Mouse (Mus musculus): ENCODE data around the gene Gdpd5. TPM values are rescaled to one million over a fixed set of nuclear protein-coding genes. Genes with fewer than 3 reads are reported as not detected.

The Gdpd5 gene
- polyA plus RNA-seq, 1 experiment from 2014 or later = 24.2 TPM

DNA sequence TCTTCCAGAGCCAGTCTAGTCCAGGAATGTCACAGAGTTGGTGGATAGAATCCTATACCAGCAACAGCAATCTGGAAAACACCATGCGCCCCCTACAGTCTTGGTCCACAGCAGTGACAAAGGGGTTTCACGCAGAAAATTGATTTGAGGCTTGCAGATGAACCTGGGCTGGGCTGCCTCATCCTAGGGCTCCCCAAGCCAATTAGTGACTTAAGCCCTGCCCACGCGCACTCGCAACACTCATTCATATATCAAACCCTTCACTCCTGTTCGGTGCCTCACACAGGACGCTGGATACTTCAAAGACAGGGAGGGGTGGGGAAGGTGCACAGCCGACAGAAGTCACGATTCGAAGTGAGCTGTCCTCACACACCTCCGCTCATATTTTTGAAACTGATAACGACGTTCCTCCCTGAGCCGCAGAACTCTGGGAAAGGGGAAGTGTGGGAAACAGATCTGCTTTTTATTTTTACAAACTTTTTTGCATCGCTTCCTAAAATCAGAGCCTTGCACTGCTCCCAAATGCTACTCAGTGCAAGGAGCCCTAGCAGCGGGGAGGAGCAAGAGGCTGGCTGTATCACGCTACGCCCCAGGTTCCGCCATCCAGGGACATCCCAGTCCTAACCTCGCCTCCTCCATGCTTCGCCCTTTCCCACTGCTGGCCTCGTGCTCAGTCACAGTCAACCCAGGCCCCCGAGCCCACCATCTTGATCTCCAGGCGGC is 562 bp upstream of the Gdpd5 start:
- Histone ChIP-seq H3K4me1 (peaks cover 74% of the 10 kb centered on the region), H3K36me3 (no peaks in the 10 kb centered on the region), H3K4me3 (peak overlapping the region; percentile 74), H3K27ac (peak overlapping the region; percentile 94), H3K27me3 (ENCODE audit: insufficient read depth, poor library complexity, severe bottlenecking) (no peaks in the 10 kb centered on the region), H3K9me3 (no peaks in the 10 kb centered on the region)
- WGBS = 1% methylated on average over 24 of the region's 24 CpGs
- DNase-seq (ENCODE audit: low spot score) = no peak

DNA sequence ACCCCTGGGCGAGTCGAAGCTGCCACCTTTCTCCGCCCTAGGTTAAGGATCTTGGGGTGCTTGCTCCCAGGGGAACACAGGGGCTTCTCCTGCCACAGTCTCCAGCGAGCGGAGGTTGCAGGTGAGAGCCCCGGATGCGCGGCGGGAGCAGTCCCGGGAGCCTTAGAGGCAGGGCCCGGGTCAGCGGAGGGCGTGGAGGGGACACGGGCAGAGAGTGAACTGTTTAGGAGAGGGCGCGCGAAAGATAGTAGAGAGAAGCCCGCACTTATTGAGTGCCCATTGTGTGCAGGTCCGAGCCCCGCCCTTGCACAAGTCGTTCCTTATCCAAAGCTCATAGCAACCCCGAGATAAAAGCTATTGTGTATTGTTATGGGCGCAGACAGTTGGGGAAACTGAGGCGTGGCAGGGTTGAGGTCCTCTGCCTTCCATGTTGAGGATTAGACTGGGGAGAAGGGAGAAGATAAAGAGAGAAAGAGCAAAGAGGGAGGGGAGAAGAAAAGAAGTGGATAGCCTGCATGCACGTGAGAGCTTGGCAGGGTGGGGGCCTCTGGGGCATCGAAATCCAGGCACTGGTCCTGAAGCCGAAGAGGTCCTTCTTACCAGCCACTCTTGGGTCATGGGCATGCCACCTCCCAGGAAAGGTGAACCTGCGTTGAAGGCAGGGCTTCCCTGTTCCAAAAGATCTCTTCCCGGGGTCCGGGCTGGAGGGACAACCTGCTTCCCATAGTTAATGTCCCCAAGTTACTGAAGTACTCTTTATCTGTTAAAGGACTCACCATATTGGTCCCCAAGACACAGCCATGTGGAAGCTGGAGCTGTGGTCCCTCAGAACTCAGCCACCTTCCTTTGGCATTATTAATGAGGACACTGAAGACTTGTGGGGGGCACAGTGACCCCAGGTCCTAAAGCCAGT is 1.1 kb downstream of the Gdpd5 start:
- Histone ChIP-seq H3K27me3 (ENCODE audit: insufficient read depth, poor library complexity, severe bottlenecking) (no peaks in the 10 kb centered on the region), H3K27ac (peak overlapping the region; percentile 94), H3K4me1 (peaks cover 91% of the 10 kb centered on the region), H3K4me3 (peak overlapping the region; percentile 74), H3K9me3 (no peaks in the 10 kb centered on the region), H3K36me3 (peaks cover 12% of the 10 kb centered on the region)
- WGBS = 7% methylated on average over 30 of the region's 30 CpGs
- no peak for DNase-seq (ENCODE audit: low spot score)

DNA sequence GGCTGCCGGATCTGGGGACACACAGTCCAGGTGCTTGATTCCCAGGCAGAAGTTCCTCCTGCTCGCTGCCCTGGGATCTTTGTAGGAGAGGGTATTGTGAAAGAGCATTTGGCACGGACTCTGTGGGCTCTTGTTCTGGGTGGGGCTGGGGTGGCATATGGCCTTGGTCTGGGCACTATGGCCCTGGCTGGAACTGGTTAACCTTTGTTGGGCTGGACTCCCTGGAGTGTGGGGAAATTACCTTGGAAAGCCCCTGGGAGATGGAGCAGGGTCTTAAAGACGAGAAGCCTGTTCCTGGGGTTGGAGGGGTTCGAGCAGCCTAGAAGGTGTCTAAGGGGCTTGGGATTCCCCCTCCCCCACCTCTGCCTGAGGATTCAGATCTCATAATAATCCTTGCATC is 2.0 kb downstream of the Gdpd5 start:
- Histone ChIP-seq H3K4me3 (peak overlapping the region; percentile 74), H3K36me3 (peaks cover 21% of the 10 kb centered on the region), H3K4me1 (peaks cover 96% of the 10 kb centered on the region), H3K27ac (peak overlapping the region; percentile 94), H3K27me3 (ENCODE audit: insufficient read depth, poor library complexity, severe bottlenecking) (no peaks in the 10 kb centered on the region), H3K9me3 (no peaks in the 10 kb centered on the region)
- 34% methylated on average over 5 of the region's 5 CpGs for WGBS
- no peak for DNase-seq (ENCODE audit: low spot score)

DNA sequence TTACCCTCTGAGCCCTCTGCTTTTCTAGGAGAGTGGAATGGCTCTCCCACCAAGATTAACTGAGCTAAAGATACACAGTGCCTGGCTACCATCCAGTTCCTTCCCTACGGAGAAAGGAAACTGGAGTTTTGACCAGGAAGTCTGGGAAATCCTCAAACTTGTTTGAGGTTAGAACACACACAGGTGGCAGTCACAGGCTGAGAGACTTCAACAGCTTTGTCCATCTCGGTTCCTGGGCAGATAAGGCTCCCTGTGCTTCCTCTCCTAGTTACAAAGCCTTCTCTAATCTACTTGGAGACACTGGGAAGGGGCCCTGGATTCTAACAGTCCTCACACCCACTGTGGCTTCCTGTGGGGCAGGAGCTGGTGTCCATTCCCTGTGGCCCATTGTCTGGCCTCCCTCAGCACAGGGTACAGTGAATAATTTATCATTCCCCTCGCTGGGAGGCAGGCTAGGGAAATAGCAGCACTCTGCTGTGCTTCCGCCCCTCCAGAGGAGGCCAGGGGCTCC is 2.9 kb downstream of the Gdpd5 start:
- H3K4me3 ChIP-seq = peak overlapping the region; percentile 74
- no peaks in the 10 kb centered on the region for H3K27me3 ChIP-seq (ENCODE audit: insufficient read depth, poor library complexity, severe bottlenecking)
- H3K4me1 ChIP-seq = peaks cover 97% of the 10 kb centered on the region
- H3K27ac ChIP-seq = peak overlapping the region; percentile 94
- H3K36me3 ChIP-seq = peaks cover 28% of the 10 kb centered on the region
- peak; percentile 87 for DNase-seq (ENCODE audit: low spot score)
- no peaks in the 10 kb centered on the region for H3K9me3 ChIP-seq
- 3% methylated on average over 4 of the region's 4 CpGs for WGBS

DNA sequence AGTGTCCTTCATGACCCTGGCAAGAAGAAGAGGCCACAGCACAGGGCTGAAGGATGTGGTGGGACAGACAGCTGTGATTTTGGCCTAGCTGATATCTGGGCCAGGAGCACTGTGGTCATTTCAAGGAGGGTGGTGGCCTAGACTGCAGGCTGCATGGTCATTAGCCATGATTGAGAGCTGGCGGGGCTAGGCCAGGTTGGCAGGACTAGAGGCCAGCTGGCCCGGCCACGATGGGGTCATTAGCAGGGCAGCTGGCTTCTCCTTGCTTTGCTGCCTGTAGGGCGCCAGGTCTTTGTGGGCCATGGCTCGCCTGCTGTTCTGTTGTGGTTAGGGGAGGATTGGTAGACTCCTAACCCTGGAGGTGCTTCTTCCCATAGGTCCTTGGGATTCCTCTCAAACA is 4.8 kb downstream of the Gdpd5 start:
- Histone ChIP-seq H3K27ac (peak overlapping the region; percentile 43), H3K4me1 (peaks cover 100% of the 10 kb centered on the region), H3K9me3 (no peaks in the 10 kb centered on the region), H3K36me3 (peaks cover 28% of the 10 kb centered on the region), H3K4me3 (no peak overlapping the region), H3K27me3 (ENCODE audit: insufficient read depth, poor library complexity, severe bottlenecking) (no peaks in the 10 kb centered on the region)
- DNase-seq (ENCODE audit: low spot score) = no peak
- WGBS = 75% methylated on average over 5 of the region's 5 CpGs

DNA sequence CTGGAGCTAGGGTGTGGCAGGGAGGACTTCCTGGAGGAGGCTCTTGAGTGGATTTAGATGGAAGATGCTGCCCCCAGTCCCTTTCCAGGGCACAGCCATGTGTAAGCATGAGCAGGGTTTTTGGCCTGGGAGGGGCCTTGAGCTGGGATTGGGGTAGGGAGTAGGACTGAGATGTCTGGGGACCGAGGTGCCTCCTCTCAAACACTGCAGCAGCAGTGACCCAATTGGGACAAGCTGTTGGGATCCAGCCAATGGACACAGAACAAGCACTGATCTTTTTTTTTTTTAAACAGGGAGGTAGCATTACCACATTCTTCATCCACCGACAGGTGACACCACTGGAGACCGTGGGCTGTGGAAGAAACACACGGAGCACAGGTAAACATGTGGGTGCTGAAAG is 5.6 kb downstream of the Gdpd5 start:
- H3K4me3 ChIP-seq = no peak overlapping the region
- peak overlapping the region; percentile 25; the same call in 1 of the 2 replicates for H3K27ac ChIP-seq
- H3K4me1 ChIP-seq = peaks cover 100% of the 10 kb centered on the region
- no peak for DNase-seq (ENCODE audit: low spot score)
- H3K9me3 ChIP-seq = no peaks in the 10 kb centered on the region
- H3K36me3 ChIP-seq = peaks cover 33% of the 10 kb centered on the region
- 85% methylated on average over 4 of the region's 4 CpGs for WGBS
- no peaks in the 10 kb centered on the region for H3K27me3 ChIP-seq (ENCODE audit: insufficient read depth, poor library complexity, severe bottlenecking)

DNA sequence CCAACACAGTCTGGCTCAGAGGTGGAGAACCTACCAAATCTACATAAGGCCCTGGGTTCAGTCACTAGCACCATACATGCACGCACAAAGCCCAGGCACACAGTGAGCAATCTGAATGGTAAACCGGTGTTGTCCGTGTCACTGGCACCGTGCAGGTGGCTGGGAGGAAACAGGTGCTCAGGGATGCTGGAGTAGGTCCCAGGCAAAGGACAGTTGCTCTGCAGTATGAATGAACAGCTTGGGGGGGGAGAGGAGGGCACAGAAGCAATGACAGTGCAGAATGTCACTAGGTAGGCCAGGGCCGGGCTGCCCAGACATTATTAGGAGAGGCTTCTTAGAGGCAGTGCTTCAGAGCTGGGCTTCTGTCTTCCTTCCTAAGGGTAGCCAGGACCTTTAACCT is 6.1 kb downstream of the Gdpd5 start:
- Histone ChIP-seq H3K36me3 (peaks cover 39% of the 10 kb centered on the region), H3K4me3 (no peak overlapping the region), H3K27ac (peak overlapping the region; percentile 31), H3K4me1 (peaks cover 98% of the 10 kb centered on the region), H3K27me3 (ENCODE audit: insufficient read depth, poor library complexity, severe bottlenecking) (no peaks in the 10 kb centered on the region), H3K9me3 (no peaks in the 10 kb centered on the region)
- DNase-seq (ENCODE audit: low spot score) = no peak
- 89% methylated on average over 5 of the region's 5 CpGs for WGBS

DNA sequence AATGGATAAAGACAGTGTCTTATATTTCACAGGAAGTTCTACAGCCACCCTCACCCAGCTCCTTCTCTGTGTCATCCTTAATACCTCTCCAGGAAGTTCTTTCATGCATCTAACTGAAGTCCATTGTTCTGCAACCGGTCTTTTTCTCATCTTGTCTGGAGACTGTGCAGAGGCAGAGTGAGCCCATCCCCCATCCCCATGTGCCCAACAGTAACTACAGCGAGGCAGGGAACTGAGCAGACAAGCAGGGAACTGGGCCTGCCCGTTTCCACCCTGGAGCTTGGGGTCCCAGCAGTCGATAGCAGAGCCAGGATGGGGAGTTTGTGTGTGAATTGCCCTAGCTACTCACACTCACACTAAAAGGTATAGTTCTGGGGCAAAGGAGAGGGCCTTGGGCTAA is 9.3 kb downstream of the Gdpd5 start:
- H3K36me3 ChIP-seq = peaks cover 58% of the 10 kb centered on the region
- H3K4me3 ChIP-seq = no peak overlapping the region
- H3K27me3 ChIP-seq (ENCODE audit: insufficient read depth, poor library complexity, severe bottlenecking) = no peaks in the 10 kb centered on the region
- peak overlapping the region; percentile 65 for H3K27ac ChIP-seq
- 30% methylated on average over 4 of the region's 4 CpGs for WGBS
- DNase-seq (ENCODE audit: low spot score) = no peak
- H3K9me3 ChIP-seq = no peaks in the 10 kb centered on the region
- H3K4me1 ChIP-seq = peaks cover 81% of the 10 kb centered on the region

DNA sequence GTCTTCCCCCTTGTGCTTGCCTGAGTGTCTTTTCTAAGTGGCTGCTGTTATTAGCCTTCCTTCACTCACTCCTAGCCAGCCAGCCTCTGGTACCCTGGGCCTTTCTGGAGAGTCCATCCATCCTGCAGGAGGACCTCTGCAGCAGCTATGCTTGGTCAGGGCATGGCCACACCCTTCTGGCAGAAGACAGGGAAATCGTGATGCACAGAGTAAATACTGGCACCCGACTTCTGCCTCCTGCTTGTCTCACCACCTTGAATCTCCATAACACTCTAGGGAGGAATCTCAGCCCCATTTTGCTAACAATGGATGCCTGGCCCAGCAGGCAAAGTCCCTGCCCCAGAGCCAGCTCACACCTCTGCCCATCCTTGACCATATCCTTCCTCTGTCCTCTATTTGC is 11.5 kb downstream of the Gdpd5 start:
- no peaks in the 10 kb centered on the region for H3K9me3 ChIP-seq
- WGBS = 80% methylated on average over 2 of the region's 2 CpGs
- H3K36me3 ChIP-seq = peaks cover 43% of the 10 kb centered on the region
- peaks cover 81% of the 10 kb centered on the region for H3K4me1 ChIP-seq
- DNase-seq (ENCODE audit: low spot score) = no peak
- H3K4me3 ChIP-seq = no peak overlapping the region
- H3K27me3 ChIP-seq (ENCODE audit: insufficient read depth, poor library complexity, severe bottlenecking) = no peaks in the 10 kb centered on the region
- peak overlapping the region; percentile 44; the same call in 1 of the 2 replicates for H3K27ac ChIP-seq

DNA sequence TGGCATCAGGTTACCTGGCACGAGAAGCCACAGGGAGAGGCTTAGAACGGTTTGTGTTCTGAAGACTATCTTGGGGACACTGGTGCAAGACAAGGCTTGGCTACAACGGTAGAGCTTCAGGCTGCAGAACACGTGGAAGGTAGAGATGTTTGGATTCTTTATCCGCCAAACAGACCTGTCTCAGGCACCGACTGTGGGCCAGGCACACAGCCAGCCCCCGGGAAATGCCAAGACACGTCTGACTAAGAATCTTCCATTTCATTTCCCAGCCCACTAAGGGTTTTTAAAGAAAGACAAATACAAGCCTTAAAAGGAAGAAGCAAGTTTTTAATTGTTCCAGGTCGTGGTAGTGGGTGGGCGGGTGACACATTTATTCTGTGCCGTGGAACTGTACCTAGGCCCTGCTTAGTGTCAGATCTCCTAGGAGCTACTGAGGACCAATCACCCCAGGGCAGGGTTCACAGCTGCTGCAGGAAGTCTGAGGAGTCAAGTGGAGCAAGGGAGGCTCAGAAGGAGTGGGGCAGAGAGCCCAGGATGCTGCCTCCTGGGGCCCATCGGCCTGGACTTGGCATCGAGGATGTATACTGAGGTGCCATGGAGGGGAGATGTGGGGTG is 12.6 kb downstream of the Gdpd5 start:
- Histone ChIP-seq H3K9me3 (no peaks in the 10 kb centered on the region), H3K27me3 (ENCODE audit: insufficient read depth, poor library complexity, severe bottlenecking) (no peaks in the 10 kb centered on the region), H3K36me3 (peaks cover 36% of the 10 kb centered on the region), H3K4me3 (no peak overlapping the region), H3K27ac (no peak overlapping the region), H3K4me1 (peaks cover 73% of the 10 kb centered on the region)
- WGBS = 82% methylated on average over 13 of the region's 13 CpGs
- DNase-seq (ENCODE audit: low spot score) = no peak

DNA sequence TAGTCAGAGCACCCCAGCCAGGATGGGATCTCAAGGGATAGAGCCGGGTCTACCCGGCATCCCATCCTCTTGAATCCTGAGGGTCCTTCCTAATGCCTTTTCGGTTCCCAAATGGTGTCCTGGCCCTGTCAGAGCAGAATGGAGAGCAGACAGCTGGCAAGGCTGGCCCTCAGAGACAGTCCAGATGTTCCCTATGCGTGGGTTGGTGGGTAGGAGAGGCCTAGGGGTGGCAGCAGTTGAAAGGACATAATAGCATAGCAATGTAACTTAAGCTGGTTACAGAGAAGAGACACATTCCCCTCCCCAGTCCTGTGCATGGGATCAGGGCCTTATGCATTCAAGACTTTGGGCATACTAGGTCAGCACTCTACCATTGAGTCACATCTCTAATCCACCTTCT is 14.2 kb downstream of the Gdpd5 start:
- no peak overlapping the region for H3K4me3 ChIP-seq
- H3K36me3 ChIP-seq = peaks cover 43% of the 10 kb centered on the region
- peaks cover 57% of the 10 kb centered on the region for H3K4me1 ChIP-seq
- H3K27me3 ChIP-seq (ENCODE audit: insufficient read depth, poor library complexity, severe bottlenecking) = no peaks in the 10 kb centered on the region
- no peak for DNase-seq (ENCODE audit: low spot score)
- WGBS = 83% methylated on average over 4 of the region's 4 CpGs
- H3K27ac ChIP-seq = 0 out of 2 replicates have a peak overlapping the region, but pooled peaks have one; percentile 48
- H3K9me3 ChIP-seq = no peaks in the 10 kb centered on the region

DNA sequence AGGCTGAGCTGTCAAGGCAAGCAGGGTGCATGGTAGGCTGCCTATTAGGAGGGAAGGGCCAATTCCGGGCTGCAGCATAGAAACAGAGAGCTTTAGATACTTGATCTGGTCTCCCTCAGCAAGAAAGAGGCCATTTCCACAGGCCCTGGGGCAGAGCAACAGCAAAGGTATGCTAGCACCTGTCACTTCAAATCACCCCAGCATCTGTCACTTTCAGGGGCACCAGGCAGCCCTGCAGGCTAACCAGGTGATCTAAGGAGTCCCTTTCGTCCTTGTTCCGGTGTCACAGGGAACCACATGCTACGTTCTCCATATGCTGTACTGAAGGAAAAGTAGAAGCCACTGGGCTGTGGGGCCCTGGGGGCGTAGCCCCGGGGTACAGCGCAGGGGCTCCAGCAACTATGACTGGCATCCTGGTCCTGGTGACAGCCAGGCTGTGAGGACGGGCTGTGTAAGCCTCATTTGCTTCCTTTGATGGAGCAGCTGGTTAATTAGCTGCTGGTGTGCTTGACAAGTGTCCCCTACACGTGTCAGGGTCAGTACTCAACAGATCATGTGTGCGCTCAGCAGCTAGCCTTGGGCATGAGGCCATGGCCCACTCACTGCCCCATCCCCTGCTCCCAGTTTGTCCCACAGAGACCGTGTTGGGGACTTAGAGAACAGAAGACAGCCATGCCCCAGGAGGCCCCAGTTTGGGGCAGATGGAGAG is 14.8 kb downstream of the Gdpd5 start:
- Histone ChIP-seq H3K4me3 (0 out of 2 replicates have a peak overlapping the region, but pooled peaks have one; percentile 3), H3K4me1 (peaks cover 54% of the 10 kb centered on the region), H3K9me3 (no peaks in the 10 kb centered on the region), H3K36me3 (peaks cover 43% of the 10 kb centered on the region), H3K27ac (peak overlapping the region; percentile 48), H3K27me3 (ENCODE audit: insufficient read depth, poor library complexity, severe bottlenecking) (no peaks in the 10 kb centered on the region)
- WGBS = 63% methylated on average over 11 of the region's 11 CpGs
- DNase-seq (ENCODE audit: low spot score) = no peak

Measured in heart, embryonic 10.5 days (tissue).